Mouse (Mus musculus) bone marrow macrophage, adult 2 months (primary cell): ENCODE results near the gene Fgr.

Source experiments
- CTCF ChIP-seq: IDR thresholded peaks from 2 replicates; pipeline ENCODE4 v1.5.1; 2012; ENCODE audit warnings: low read depth, mild to moderate bottlenecking, low read length, moderate library complexity
- POLR2A ChIP-seq: IDR thresholded peaks from 2 replicates; pipeline ENCODE4 v1.6.1; 2012; ENCODE audit warnings: mild to moderate bottlenecking, low read depth, low read length, borderline replicate concordance

- no peak for TF ChIP-seq POLR2A
- TF ChIP-seq CTCF = no peak
Measured at GRCm38 (mm10) chr4:132963436-132963835, 10.5 kb upstream of the Fgr start.
